Mouse (Mus musculus) layer of hippocampus, adult 18-20 months (tissue): Measurements from ENCODE around the gene Tle4. TPM values are rescaled to one million over a fixed set of nuclear protein-coding genes. Genes with fewer than 3 reads are reported as not detected.

ENCODE experiments used
- DNase-seq, 2 experiments: peaks; one replicate each; pipeline ENCODE4 v3.0.0; 2022; ENCODE audit warnings: low spot score in 2 of 2
- total RNA-seq, 2 experiments: library from RNA; stranded (reverse); gene quantifications; 2 replicates each; pipeline ENCODE4 v1.2.3; 2021

Tle4 gene
- total RNA-seq, 2 experiments from 2014 or later, result 44.4 TPM

- no peak for DNase-seq
Measured at GRCm38 (mm10) chr19:14469325-14469724, 128.5 kb downstream of the Tle4 start.

DNA sequence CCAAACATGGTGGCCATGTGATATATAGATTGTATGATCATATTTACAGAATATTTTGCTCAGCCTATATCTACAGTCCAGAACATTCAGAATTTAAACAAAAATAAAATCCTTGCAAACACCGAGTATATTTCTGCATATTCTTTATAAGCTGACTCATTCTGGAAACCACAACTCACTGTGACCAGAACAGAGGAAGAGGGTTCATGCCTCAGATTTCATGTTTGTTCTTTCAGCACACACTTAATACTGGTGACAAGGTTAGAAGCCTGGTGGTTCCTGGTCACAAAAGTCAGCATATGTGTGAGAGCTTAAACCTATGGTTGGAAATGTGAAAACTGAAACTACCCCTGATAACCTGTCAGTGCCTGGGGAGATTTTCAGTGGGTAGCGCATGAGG lies 129.1 kb downstream of the Tle4 start:
- DNase-seq, result no peak

DNA sequence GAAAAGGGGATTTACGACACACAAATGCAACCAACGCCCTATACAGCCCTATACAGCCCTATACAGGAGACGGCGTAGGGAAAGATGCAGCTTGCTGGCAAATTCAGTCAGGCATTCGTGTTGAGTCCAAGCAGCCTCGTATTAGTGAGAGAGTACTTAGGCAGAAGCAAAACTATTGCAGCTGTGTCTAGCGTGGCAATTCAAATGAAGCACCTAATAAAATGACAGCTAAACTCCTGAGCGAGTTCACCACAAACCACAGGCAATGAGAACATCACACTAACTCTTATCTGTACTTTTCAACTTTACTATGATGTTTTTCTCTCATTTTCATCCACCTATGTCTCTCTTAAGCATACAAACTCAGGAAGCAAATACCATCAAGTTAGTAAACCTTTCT lies 131.8 kb downstream of the Tle4 start:
- no peak for DNase-seq

DNA sequence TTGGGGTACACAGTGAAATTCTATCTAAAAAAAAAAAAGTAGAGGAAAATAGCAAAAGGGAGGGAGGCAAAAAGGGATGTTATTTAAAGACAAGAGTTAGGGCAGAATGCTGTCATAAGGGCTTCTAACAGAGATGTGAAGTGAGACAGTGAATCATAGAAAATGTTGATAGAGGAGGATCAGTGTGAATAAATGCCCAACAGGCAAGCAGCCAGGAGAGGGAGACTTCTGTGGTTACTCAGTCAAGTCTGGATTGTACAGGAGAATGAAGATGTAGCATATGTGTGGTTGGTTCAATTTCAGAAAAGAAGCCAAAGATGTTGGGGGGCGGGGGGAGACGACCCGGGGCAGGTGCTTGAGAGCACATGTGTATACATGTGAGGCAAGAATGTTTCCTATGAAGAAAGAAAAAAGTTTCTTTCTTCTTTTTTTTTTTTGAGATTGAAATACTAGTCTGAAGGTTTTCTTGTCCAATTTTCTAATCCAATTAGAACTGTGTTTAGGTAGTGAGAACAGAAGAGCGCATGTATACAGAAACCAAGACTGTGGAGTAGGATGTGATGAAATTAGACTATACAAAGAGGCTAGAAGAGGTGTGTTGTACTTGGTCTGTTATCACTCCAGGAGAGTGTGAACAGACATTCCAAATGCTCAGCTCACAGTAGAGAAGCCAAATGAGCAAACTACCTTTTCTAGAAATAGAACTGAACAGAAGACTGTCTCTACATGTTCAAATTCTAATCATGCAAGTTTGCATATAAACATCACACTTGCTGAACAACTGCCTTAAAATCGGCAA lies 134.4 kb downstream of the Tle4 start:
- DNase-seq, result peak in 1 of 2 experiments; percentile 26

DNA sequence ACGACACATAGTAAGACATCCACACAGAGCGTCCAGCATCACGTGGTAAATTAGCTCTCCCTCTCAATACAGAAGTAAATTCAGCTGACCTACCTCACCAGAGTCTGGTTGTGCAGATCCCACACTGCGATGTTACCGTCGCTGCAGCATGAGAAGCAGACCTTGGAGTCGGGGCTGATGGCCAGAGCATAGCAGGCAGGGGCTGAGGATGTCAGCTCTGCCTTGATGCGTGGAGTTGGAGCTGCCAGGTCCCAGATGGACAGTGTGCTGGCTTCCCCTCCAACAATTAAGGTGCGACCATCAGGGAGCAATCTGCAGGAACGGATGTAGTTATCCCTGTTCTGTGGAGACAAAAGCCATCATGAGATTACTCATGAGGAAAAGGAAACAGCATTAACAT lies 144.4 kb downstream of the Tle4 start:
- DNase-seq, result no peak

- no peak for DNase-seq
Measured at GRCm38 (mm10) chr19:14451329-14451728, 146.5 kb downstream of the Tle4 start.

DNA sequence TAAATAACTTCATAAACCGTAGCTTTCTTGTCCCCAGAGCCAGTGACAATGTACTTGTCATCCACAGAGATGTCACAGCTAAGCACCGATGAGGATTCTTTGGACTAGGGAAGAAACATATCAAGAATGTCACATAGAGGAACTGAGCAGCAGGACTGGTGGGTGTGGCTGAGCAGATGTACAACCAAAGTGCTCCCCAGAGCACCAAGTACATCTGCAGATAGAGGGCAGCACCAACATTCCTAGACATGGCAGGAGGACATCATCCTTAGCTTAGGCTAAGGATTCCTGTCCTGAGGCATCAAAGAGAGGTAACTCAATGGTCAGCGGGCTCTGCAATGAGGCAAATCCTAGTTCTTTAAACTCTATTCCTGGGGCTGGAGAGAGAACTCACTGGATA lies 148.1 kb downstream of the Tle4 start:
- DNase-seq, result peak in 1 of 2 experiments; percentile 12

GRCm38 (mm10) chr19:14448586-14448985 lies 149.3 kb downstream of the Tle4 start:
- DNase-seq, result no peak

DNA sequence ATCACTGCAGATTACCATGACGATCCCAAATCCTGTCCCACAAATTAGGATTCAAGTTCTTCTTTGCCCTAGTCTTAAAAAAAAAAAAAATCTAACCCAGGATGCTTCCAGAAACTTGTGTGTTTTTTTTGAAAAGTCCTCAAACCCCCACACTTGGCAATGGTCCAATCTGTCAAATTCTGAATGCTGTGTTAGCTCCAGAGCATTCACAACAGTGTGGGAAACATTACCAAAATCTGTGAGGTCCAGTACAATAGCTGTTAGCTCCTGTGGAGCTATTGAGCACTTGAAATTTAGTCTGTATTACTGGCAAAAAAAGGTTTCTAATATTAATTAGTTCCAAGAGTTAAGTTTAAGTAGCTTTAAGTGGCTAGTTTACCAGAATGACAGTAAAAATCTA lies 150.4 kb downstream of the Tle4 start:
- peak in 1 of 2 experiments; percentile 11 for DNase-seq

- DNase-seq, result no peak
Measured at GRCm38 (mm10) chr19:14441861-14442260, 156.0 kb downstream of the Tle4 start.

GRCm38 (mm10) chr19:14437226-14437625 lies 160.6 kb downstream of the Tle4 start:
- DNase-seq, result no peak

DNA sequence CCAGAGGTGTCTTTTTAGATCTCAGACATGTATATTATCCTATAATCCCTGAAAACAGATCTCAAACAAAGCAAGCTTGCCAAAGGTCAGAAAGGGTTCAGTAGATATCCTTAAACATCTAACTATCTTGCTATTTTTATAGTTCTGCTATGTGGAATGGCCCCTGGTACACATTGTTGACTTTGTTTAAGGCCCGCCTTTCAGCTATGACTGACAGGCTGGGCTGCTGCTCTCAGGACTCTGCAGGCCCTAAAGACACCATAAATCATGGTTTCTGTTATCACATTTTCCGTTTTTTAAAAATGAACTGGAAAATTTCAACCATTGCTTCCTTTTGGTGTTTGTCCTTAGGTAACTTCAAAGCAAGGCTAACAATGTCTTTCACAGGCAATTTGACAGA lies 161.3 kb downstream of the Tle4 start:
- no peak for DNase-seq

- peak; percentile 57 to 68 for DNase-seq
Measured at GRCm38 (mm10) chr19:14435681-14436376, 162.0 kb downstream of the Tle4 start.

- no peak for DNase-seq
Measured at GRCm38 (mm10) chr19:14433900-14434299, 164.0 kb downstream of the Tle4 start.

DNA sequence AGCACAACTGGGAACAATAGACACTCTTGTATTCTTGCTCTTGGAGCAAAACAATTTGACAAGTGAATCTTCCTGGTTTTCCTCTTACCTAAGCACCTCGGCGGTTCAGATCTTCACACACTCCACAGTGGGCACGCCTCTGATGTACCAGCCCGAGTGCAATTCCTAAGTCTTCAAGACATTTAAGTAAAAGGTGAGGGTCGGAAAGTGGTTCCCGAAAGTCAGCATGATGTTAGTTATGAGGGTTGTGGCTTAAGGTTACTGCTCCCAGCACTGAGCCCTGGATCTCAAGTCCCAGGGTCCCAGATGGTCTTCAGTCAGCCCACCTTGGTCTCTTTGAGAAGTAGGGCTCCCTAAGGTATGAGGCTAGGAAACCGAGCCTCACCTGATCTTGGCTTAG lies 165.4 kb downstream of the Tle4 start:
- no peak for DNase-seq

DNA sequence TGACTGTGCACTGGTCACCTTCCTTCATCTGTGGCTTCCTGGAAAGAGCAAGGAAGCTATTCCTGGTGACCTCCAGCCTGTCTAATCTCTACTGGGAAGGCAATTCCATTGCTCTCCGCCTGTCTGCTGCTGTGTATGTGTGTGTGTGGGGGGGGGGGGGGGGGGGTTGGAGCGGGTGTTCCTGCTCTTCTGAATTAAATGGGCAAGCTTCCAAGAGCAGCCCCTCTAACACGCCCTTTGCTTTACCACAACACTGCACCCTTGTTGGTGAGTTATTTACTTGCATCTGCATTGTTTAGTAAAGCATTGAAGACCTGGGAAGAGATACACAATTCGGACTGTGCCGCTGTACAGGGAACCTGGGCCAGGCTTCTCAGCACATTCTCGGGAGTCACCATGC lies 170.9 kb downstream of the Tle4 start:
- no peak for DNase-seq

DNA sequence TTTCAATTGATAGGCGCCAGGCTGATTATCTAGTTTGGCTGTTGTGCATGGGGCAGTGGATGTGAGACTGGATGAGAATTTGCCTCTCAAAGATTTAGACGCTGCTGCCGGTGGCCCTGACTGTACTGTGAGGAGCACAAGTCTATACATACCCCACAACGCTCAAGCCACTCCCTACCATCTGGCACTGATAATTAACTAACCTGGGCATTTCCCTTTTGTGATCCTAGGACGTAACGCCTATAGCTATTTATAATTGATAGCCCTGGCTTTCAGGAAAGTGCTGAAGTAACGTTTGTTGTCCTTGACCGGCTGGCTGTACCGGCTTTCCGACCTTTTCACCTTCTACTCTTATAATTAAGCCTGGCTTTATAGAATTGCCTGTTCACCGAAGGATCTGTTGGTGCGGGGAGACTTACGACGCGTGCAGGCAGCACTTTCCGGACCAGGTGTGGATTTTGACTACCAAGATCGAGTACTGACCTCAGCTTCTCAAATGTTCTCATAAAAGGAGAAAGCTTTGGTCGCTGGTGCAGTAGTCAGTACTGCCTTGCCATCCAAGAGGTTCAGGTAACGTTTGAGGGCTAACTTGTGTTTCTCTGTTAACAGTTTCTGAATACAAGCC lies 171.5 kb downstream of the Tle4 start:
- DNase-seq, result no peak

- DNase-seq, result no peak
Measured at GRCm38 (mm10) chr19:14425122-14425521, 172.7 kb downstream of the Tle4 start.

DNA sequence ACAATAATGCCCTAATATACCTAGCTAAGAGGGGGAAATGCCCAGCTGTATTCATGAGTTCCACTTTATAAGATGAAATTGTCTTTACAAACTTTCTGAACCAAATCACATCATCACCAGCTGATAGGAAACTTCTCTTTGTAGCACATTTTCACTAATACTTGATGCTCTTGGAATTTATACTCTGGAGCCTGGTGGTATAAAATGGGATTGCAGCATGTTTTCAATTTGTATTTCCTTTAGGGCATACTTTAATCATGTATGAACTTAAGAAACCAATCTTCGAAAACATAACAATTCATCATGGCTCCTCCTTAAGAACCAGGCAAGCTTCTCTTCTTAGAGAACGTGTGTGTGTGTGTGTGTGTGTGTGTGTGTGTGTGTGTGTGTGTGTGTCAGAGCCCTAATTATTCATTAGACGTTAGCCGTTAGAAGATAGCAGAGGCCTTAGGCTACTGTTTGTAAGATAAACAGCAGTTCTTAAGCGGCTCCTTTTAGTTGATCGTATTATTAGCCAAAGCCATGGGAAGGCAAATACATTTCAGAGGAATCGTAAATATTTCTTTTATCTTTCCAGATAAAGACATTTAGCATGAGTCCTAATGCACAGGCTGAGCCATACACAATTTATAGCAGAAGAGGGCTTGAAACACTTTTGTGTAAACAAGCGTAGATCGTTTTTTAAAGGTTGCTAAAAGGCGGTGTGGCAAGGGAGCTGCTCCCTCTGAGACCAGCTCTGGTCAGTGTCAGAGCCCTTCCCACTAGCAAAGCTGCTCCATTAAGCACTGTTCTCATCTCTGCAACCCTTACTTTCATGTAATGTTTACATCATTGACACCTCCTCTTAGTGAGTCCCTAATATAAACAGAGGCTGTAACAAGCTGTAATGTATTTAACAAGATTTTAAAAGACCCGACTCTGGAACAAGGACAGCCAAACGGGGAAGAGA lies 173.6 kb downstream of the Tle4 start:
- DNase-seq, result no peak

DNA sequence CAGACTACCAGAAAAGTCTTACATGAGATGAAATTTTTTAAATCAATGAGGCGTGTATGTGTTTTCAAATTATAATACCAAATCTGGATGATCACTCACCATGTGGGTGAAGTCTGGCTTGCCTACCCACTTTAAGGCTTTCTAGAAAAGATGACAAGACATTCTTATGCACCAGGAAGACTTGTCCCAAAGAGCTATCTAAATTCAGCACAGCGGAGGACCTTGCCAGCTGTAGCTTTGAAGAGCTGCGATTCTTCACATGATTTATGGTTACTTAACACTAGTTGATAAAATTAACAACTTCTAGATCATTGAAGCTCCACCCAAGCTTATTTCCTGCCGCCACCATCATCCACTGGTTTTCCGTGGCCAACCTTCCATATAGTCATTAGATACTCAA lies 176.2 kb downstream of the Tle4 start:
- DNase-seq, result no peak

DNA sequence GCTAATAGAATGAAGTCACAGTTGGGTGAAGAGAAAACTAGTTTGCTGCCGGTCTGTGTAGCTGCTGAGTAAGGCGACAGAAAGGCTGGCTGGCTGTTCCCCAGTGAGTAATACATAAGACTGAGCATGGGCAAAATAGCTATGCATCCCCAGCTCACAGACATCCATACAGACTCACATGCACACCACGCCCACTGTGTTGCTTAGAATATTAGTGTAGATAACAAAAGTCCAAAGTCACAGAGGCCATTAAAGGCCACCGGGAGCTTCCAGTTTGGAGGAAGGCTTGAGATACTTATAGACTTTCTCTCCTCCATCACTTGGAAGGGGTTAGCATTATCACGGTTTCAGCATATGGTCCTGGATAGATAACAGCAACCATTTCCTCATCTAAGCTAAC lies 178.0 kb downstream of the Tle4 start:
- no peak for DNase-seq
